Mouse (Mus musculus) neural tube, embryonic 11.5 days (tissue): ENCODE measurements at regions not wholly inside any gene's neighbourhood (a gene's known extent, or its start where the extent isn't known, plus 50 kb on each side); places are given as distances from the start of the nearest gene placed in this dataset.

Source experiments
- ATAC-seq: fragments of 200-750 bp; cut with Nextera tagmentation; 2 replicates; pipeline ENCODE4 v1.8.0; 2017; ENCODE audit warnings: moderate number of reproducible peaks, mild to moderate bottlenecking, moderate TSS enrichment, moderate library complexity; ENCODE audit not compliant: insufficient read depth, low FRiP score, low TSS enrichment
- DNase-seq: peaks from one replicate; pipeline ENCODE4 v3.0.0-alpha.2; 2015; ENCODE audit warnings: low spot score
- H3K27ac ChIP-seq: fragments of 300-500 bp; sonication (generic); 2 replicates; pipeline ENCODE4 v1.5.1; 2014; ENCODE audit warnings: low read depth, mild to moderate bottlenecking, low read length
- H3K27me3 ChIP-seq: fragments of 300-500 bp; sonication (generic); 2 replicates; pipeline ENCODE4 v1.6.1; 2014; ENCODE audit warnings: mild to moderate bottlenecking, low read length, mixed read lengths; ENCODE audit not compliant: control insufficient read depth, insufficient read depth
- H3K36me3 ChIP-seq: fragments of 300-500 bp; sonication (generic); 2 replicates; pipeline ENCODE4 v1.6.1; 2014; ENCODE audit warnings: mild to moderate bottlenecking, low read length, moderate library complexity, mixed read lengths; ENCODE audit not compliant: control insufficient read depth, insufficient read depth
- H3K4me1 ChIP-seq: fragments of 300-500 bp; sonication (generic); 2 replicates; pipeline ENCODE4 v1.6.1; 2014; ENCODE audit warnings: low read length, mixed read lengths; ENCODE audit not compliant: control insufficient read depth, insufficient read depth
- H3K4me2 ChIP-seq: fragments of 300-500 bp; sonication (generic); 2 replicates; pipeline ENCODE4 v1.6.1; 2014; ENCODE audit warnings: low read depth, mild to moderate bottlenecking, moderate library complexity
- H3K4me3 ChIP-seq: fragments of 300-500 bp; sonication (generic); 2 replicates; pipeline ENCODE4 v1.5.1; 2014; ENCODE audit warnings: low read depth, low read length
- H3K9ac ChIP-seq: fragments of 300-500 bp; sonication (generic); 2 replicates; pipeline ENCODE4 v1.6.1; 2014; ENCODE audit warnings: mild to moderate bottlenecking, low read length
- H3K9me3 ChIP-seq: fragments of 300-500 bp; sonication (generic); 2 replicates; pipeline ENCODE4 v1.6.1; 2016; ENCODE audit warnings: low read length; ENCODE audit not compliant: control insufficient read depth
- WGBS: fragments of 180-500 bp; shearing (Covaris S2); extraction: QIAGEN DNeasy Blood & Tissue Kit; methylation state at CpG from one replicate; pipeline ENCODE4 v1.1.7; 2014; 5-methylcytosine and 5-hydroxymethylcytosine counted together

DNA sequence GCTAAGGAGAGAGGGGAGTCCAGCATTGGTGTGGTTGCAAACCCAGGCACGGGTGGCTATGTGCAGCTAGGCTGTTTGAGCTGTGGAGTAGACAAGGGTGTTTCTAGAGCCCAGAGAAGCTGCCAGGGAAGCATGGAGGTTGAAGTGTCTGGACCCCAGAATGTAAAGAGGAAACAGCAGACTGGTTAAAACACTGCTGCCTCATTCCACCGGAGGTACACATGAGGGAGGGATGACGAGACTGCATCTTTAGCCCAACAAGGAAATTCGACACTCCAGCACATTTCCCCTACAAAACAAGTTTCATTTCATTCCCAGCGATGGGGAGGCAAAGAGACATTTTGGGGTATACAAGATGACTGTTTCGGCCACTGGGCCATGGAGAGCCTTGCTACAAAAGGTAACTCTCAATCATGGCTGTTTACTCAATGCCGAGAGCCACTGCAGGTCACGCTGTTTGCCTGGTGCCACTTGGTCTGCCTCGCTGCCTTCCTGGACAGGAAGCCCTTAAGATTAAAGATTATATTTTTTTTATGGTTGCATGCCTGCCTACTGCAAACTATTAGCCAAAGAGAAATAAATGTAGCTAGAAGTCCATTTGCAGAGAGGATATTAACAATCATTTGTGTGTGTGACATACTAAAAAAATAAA lies 176.9 kb upstream of the Arglu1 start:
- DNase-seq: no peak
- WGBS: 59% methylated on average over 9 of the region's 9 CpGs
- H3K27me3 ChIP-seq: no peaks in the 10 kb centered on the region

DNA sequence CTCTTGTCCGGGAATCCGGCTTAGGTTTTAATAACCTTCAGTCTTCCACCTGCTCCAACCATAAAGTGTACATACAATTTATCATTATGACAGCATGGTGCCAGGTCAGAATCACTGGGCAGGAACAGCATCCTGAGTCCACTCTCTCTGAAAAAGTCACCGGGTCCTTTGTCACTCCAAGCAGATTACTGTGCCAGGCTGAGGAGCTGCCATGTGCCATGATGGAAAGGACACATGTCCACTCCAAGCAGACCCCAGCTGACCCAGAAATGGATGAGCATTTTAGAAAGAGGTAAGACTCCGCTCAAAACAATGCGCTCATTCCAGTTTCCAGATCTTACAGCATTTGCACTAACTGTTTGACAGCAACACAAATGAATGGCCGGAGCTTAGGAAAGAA lies 172.4 kb upstream of the Arglu1 start:
- DNase-seq: no peak

More for the DNA sequence above, 176.9 kb upstream of the Arglu1 start:
- H3K4me2 ChIP-seq: no peak overlapping the region
- H3K36me3 ChIP-seq: no peaks in the 10 kb centered on the region
- no peak overlapping the region for H3K27ac ChIP-seq
- H3K4me3 ChIP-seq: no peak overlapping the region
- no peak for ATAC-seq
- H3K9me3 ChIP-seq: no peaks in the 10 kb centered on the region
- no peak overlapping the region for H3K9ac ChIP-seq
- peaks cover 7% of the 10 kb centered on the region for H3K4me1 ChIP-seq

GRCm38 (mm10) chr8:8861331-8861940 lies 171.1 kb upstream of the Arglu1 start:
- no peak for ATAC-seq
- Histone ChIP-seq H3K9ac (no peak overlapping the region), H3K27me3 (no peaks in the 10 kb centered on the region), H3K27ac (no peak overlapping the region), H3K4me2 (no peak overlapping the region), H3K4me1 (no peaks in the 10 kb centered on the region), H3K36me3 (no peaks in the 10 kb centered on the region), H3K9me3 (no peaks in the 10 kb centered on the region), H3K4me3 (no peak overlapping the region)
- no peak for DNase-seq
- 61% methylated on average over 9 of the region's 9 CpGs for WGBS

More for the DNA sequence above, 172.4 kb upstream of the Arglu1 start:
- Histone ChIP-seq H3K27ac (no peak overlapping the region), H3K9me3 (no peaks in the 10 kb centered on the region), H3K4me2 (no peak overlapping the region), H3K36me3 (no peaks in the 10 kb centered on the region), H3K27me3 (no peaks in the 10 kb centered on the region), H3K4me3 (no peak overlapping the region), H3K4me1 (no peaks in the 10 kb centered on the region), H3K9ac (no peak overlapping the region)
- ATAC-seq: no peak
- 85% methylated on average over 6 of the region's 6 CpGs for WGBS

DNA sequence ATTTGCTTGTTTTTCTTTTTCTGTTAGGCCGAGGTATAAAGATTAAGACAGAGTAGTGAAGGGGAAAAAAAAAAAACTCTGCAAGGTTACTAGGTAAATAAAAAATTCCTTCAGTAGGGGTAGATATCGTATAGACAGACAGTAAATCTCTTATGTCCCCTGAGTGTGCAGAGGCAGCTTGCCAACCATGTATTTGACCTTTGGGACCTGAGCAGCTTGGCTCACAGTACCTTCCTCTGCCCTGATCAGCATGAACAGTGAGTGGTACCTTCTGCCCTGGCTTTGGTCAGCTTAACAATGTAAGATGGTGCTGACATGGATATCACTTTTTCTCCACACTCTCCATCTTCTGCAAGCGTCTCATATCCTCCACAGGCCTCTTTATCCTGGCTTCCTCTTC lies 168.3 kb upstream of the Arglu1 start:
- Histone ChIP-seq H3K36me3 (no peaks in the 10 kb centered on the region), H3K4me2 (no peak overlapping the region), H3K4me3 (no peak overlapping the region), H3K27me3 (no peaks in the 10 kb centered on the region), H3K9me3 (no peaks in the 10 kb centered on the region), H3K27ac (no peak overlapping the region), H3K9ac (no peak overlapping the region), H3K4me1 (no peaks in the 10 kb centered on the region; the same call in 1 of the 2 replicates)
- WGBS: 47% methylated on average over 3 of the region's 3 CpGs
- DNase-seq (no peak), ATAC-seq (no peak)

DNA sequence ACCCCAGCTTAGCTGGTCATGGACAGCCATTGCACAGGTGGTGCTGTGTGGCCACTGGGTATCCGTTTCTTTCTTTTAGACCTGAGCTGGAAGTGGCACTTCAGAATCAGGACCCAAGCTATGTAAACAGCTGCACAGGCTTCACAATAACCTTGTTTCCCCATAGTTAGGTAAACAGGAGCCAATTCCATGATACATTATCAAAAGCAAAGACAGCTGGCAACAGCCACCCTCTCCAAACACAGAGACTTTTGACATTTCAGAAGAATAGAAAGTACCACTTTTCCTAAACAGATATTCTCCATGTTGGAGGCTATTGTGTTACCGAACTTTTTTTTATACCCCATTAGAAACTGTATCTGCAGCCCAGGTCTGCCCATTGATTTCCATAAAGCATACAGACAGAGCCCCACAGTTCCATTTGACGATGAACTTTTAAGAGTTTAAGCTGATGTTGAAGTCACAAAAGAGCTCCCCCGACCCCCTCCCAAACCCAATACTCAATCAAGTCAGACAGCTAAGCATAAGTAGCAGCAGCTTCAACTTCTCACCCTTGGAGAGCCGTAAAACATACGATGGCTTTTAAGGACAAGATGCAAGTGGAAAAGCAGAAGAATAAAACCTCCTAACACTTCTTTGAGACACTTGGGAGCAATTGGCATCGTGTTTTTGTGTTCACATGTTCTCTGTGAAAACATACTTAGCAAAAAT lies 162.5 kb upstream of the Arglu1 start:
- H3K36me3 ChIP-seq: no peaks in the 10 kb centered on the region
- 18% methylated on average over 7 of the region's 7 CpGs for WGBS
- H3K27me3 ChIP-seq: no peaks in the 10 kb centered on the region
- H3K9me3 ChIP-seq: no peaks in the 10 kb centered on the region
- no peak overlapping the region for H3K4me2 ChIP-seq
- H3K27ac ChIP-seq: no peak overlapping the region
- no peak overlapping the region for H3K4me3 ChIP-seq
- H3K4me1 ChIP-seq: peaks cover 11% of the 10 kb centered on the region
- DNase-seq (no peak), ATAC-seq (0 out of 2 replicates have a peak, but pooled peaks have one; percentile 38)
- no peak overlapping the region for H3K9ac ChIP-seq

DNA sequence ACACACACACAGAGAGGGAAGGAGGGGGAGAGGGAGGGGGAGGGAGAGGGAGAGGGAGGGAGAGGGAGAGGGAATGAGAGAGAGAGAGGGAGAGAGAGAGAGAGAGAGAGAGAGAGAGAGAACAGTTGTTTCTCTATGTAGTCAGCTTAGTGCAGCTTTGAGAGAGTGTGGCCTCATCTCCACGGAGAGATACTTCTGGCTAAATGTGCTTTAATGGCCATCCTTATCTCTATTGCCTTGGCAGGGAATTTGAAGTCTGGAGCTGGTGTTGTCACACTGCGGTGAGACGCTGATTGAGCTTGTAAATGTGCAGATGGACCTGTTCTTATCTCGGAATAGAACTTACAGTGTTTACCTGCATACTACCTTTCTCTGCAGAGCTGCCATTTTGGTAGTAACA lies 160.9 kb upstream of the Arglu1 start:
- Histone ChIP-seq H3K4me2 (no peak overlapping the region), H3K9ac (no peak overlapping the region), H3K27me3 (no peaks in the 10 kb centered on the region), H3K27ac (no peak overlapping the region), H3K4me1 (peaks cover 11% of the 10 kb centered on the region), H3K4me3 (no peak overlapping the region), H3K36me3 (no peaks in the 10 kb centered on the region), H3K9me3 (no peaks in the 10 kb centered on the region)
- 75% methylated on average over 4 of the region's 4 CpGs for WGBS
- no peak for ATAC-seq
- no peak for DNase-seq

- DNase-seq (no peak), ATAC-seq (no peak)
- no peaks in the 10 kb centered on the region for H3K36me3 ChIP-seq
- no peak overlapping the region for H3K9ac ChIP-seq
- no peak overlapping the region for H3K4me3 ChIP-seq
- H3K27ac ChIP-seq: no peak overlapping the region
- H3K9me3 ChIP-seq: no peaks in the 10 kb centered on the region
- no peak overlapping the region for H3K4me2 ChIP-seq
- WGBS: 45% methylated on average over 8 of the region's 8 CpGs
- no peaks in the 10 kb centered on the region for H3K27me3 ChIP-seq
- peaks cover 11% of the 10 kb centered on the region for H3K4me1 ChIP-seq
Observed at GRCm38 (mm10) chr8:8850766-8851165, 160.4 kb upstream of the Arglu1 start.

- no peak overlapping the region for H3K9ac ChIP-seq
- DNase-seq (no peak), ATAC-seq (no peak)
- H3K9me3 ChIP-seq: no peaks in the 10 kb centered on the region
- no peak overlapping the region for H3K27ac ChIP-seq
- no peaks in the 10 kb centered on the region for H3K36me3 ChIP-seq
- H3K4me3 ChIP-seq: no peak overlapping the region
- peaks cover 1% of the 10 kb centered on the region for H3K4me1 ChIP-seq
- H3K27me3 ChIP-seq: no peaks in the 10 kb centered on the region
- WGBS: 85% methylated on average over 10 of the region's 10 CpGs
- H3K4me2 ChIP-seq: no peak overlapping the region
Observed at GRCm38 (mm10) chr8:8847579-8847978, 157.3 kb upstream of the Arglu1 start.

- no peaks in the 10 kb centered on the region for H3K9me3 ChIP-seq
- no peaks in the 10 kb centered on the region for H3K4me1 ChIP-seq
- DNase-seq: no peak
- H3K9ac ChIP-seq: no peak overlapping the region
- no peak for ATAC-seq
- no peaks in the 10 kb centered on the region for H3K27me3 ChIP-seq
- no peak overlapping the region for H3K4me2 ChIP-seq
- H3K27ac ChIP-seq: no peak overlapping the region
- WGBS: 64% methylated on average over 2 of the region's 2 CpGs
- H3K36me3 ChIP-seq: no peaks in the 10 kb centered on the region
- H3K4me3 ChIP-seq: no peak overlapping the region
Observed at GRCm38 (mm10) chr8:8842326-8842725, 152.0 kb upstream of the Arglu1 start.
